Mouse (Mus musculus) lung, embryonic 14.5 days (tissue): Measurements from ENCODE around the gene Tmtc1. TPM values are rescaled to one million over a fixed set of nuclear protein-coding genes. Genes with fewer than 3 reads are reported as not detected.

Source experiments
- ATAC-seq: fragments of 200-750 bp; cut with Nextera tagmentation; 2 replicates; pipeline ENCODE4 v1.8.0; 2017; ENCODE audit warnings: mild to moderate bottlenecking, moderate TSS enrichment, moderate library complexity; ENCODE audit not compliant: insufficient read depth
- DNase-seq: peaks from one replicate; pipeline ENCODE4 v3.0.0-alpha.2; 2015
- H3K27ac ChIP-seq: fragments of 300-500 bp; sonication (generic); 2 replicates; pipeline ENCODE4 v1.5.1; 2014; ENCODE audit warnings: low read depth, mild to moderate bottlenecking, moderate library complexity
- H3K27me3 ChIP-seq: fragments of 300-500 bp; sonication (generic); 2 replicates; pipeline ENCODE4 v1.6.1; 2014; ENCODE audit warnings: low read length, control low read depth; ENCODE audit not compliant: insufficient read depth
- H3K36me3 ChIP-seq: fragments of 300-500 bp; sonication (generic); 2 replicates; pipeline ENCODE4 v1.6.1; 2014; ENCODE audit warnings: control low read depth; ENCODE audit not compliant: insufficient read depth
- H3K4me1 ChIP-seq: fragments of 300-500 bp; sonication (generic); 2 replicates; pipeline ENCODE4 v1.6.1; 2014; ENCODE audit warnings: antibody characterized with exemption, control low read depth; ENCODE audit not compliant: insufficient read depth
- H3K4me2 ChIP-seq: fragments of 300-500 bp; sonication (generic); 2 replicates; pipeline ENCODE4 v1.6.1; 2014; ENCODE audit warnings: mild to moderate bottlenecking
- H3K4me3 ChIP-seq: fragments of 300-500 bp; sonication (generic); 2 replicates; pipeline ENCODE4 v1.5.1; 2014; ENCODE audit warnings: low read depth, low read length
- H3K9ac ChIP-seq: fragments of 300-500 bp; sonication (generic); 2 replicates; pipeline ENCODE4 v1.6.1; 2014
- H3K9me3 ChIP-seq: fragments of 300-500 bp; sonication (generic); 2 replicates; pipeline ENCODE4 v1.6.1; 2016; ENCODE audit warnings: low read depth, low read length, control low read depth
- CTCF ChIP-seq: IDR thresholded peaks from 2 replicates; pipeline ENCODE4 v1.5.1; 2016; ENCODE audit warnings: antibody characterized with exemption, low read depth
- WGBS: fragments of 180-500 bp; shearing (Covaris S2); extraction: QIAGEN DNeasy Blood & Tissue Kit; methylation state at CpG from one replicate; pipeline ENCODE4 v1.1.7; 2014; 5-methylcytosine and 5-hydroxymethylcytosine counted together
- polyA plus RNA-seq: library from polyadenylated mRNA; unstranded; fragments of >200 nt; fragmentation: Nextera tagmentation; extraction: Ambion mirVana; gene quantifications from 2 replicates; pipeline ENCODE4 v1.2.1, GENCODE M21; 2014

Tmtc1 gene
- polyA plus RNA-seq, 1 experiment from 2014 or later: 3.6 TPM

- no peak for TF ChIP-seq CTCF
- 47% methylated on average over 2 of the region's 2 CpGs for WGBS
These were observed 23.8 kb upstream of the Tmtc1 start for GRCm38 (mm10) chr6:148467924-148468389.

GRCm38 (mm10) chr6:148467170-148467921 is 23.2 kb upstream of the Tmtc1 start:
- H3K4me1 ChIP-seq: no peaks in the 10 kb centered on the region
- TF ChIP-seq CTCF: no peak
- no peaks in the 10 kb centered on the region for H3K27me3 ChIP-seq
- WGBS: 16% methylated on average over 3 of the region's 3 CpGs
- H3K9me3 ChIP-seq: no peaks in the 10 kb centered on the region
- no peaks in the 10 kb centered on the region for H3K36me3 ChIP-seq
- H3K27ac ChIP-seq: no peak overlapping the region
- H3K4me3 ChIP-seq: no peak overlapping the region
- DNase-seq (no peak), ATAC-seq (no peak)
- no peak overlapping the region for H3K9ac ChIP-seq
- no peak overlapping the region for H3K4me2 ChIP-seq

More at GRCm38 (mm10) chr6:148467924-148468389, 23.8 kb upstream of the Tmtc1 start:
- H3K27ac ChIP-seq: no peak overlapping the region
- H3K9ac ChIP-seq: no peak overlapping the region
- H3K36me3 ChIP-seq: no peaks in the 10 kb centered on the region
- no peaks in the 10 kb centered on the region for H3K4me1 ChIP-seq
- H3K9me3 ChIP-seq: no peaks in the 10 kb centered on the region
- no peaks in the 10 kb centered on the region for H3K27me3 ChIP-seq
- peak; percentile 44; the same call in 1 of the 2 replicates for ATAC-seq
- no peak overlapping the region for H3K4me2 ChIP-seq
- H3K4me3 ChIP-seq: no peak overlapping the region
- DNase-seq: no peak

- peaks cover 4% of the 10 kb centered on the region; the same call in 1 of the 2 replicates for H3K9me3 ChIP-seq
- H3K36me3 ChIP-seq: no peaks in the 10 kb centered on the region
- TF ChIP-seq CTCF: no peak
- no peak overlapping the region for H3K9ac ChIP-seq
- DNase-seq: peak; percentile 82
- 18% methylated on average over 3 of the region's 3 CpGs for WGBS
- ATAC-seq: peak; percentile 52; the same call in 1 of the 2 replicates
- H3K4me2 ChIP-seq: no peak overlapping the region
- H3K27ac ChIP-seq: no peak overlapping the region
- no peak overlapping the region for H3K4me3 ChIP-seq
- H3K27me3 ChIP-seq: no peaks in the 10 kb centered on the region
- 0 out of 2 replicates have a peak, but pooled peaks cover 3% of the 10 kb centered on the region for H3K4me1 ChIP-seq
These were observed 15.4 kb upstream of the Tmtc1 start for GRCm38 (mm10) chr6:148459636-148460035.

- Histone ChIP-seq H3K27me3 (no peaks in the 10 kb centered on the region), H3K4me2 (no peak overlapping the region), H3K9ac (no peak overlapping the region), H3K9me3 (peaks cover 4% of the 10 kb centered on the region; the same call in 1 of the 2 replicates), H3K27ac (no peak overlapping the region), H3K4me1 (0 out of 2 replicates have a peak, but pooled peaks cover 3% of the 10 kb centered on the region), H3K36me3 (no peaks in the 10 kb centered on the region), H3K4me3 (no peak overlapping the region)
- 66% methylated on average over 4 of the region's 4 CpGs for whole genome bisulfite sequencing
- DNase-seq (no peak), ATAC-seq (no peak)
- peak; percentile 36; the same call in 1 of the 2 replicates for TF ChIP-seq CTCF
These were observed 11.3 kb upstream of the Tmtc1 start for GRCm38 (mm10) chr6:148455470-148455869.

- Histone ChIP-seq H3K36me3 (no peaks in the 10 kb centered on the region), H3K27me3 (no peaks in the 10 kb centered on the region), H3K4me3 (no peak overlapping the region), H3K9ac (no peak overlapping the region), H3K4me2 (no peak overlapping the region), H3K27ac (no peak overlapping the region), H3K9me3 (peaks cover 4% of the 10 kb centered on the region; the same call in 1 of the 2 replicates), H3K4me1 (0 out of 2 replicates have a peak, but pooled peaks cover 3% of the 10 kb centered on the region)
- no peak for DNase-seq
- WGBS: 67% methylated on average over 2 of the region's 2 CpGs
- no peak for ATAC-seq
- no peak for TF ChIP-seq CTCF
These were observed 10.6 kb upstream of the Tmtc1 start for GRCm38 (mm10) chr6:148454740-148455139.

- Histone ChIP-seq H3K4me3 (no peak overlapping the region), H3K9ac (no peak overlapping the region), H3K27ac (no peak overlapping the region), H3K36me3 (no peaks in the 10 kb centered on the region), H3K4me2 (no peak overlapping the region), H3K9me3 (no peaks in the 10 kb centered on the region), H3K27me3 (peaks cover 24% of the 10 kb centered on the region; the same call in 1 of the 2 replicates), H3K4me1 (no peaks in the 10 kb centered on the region)
- DNase-seq (no peak), ATAC-seq (no peak)
- TF ChIP-seq CTCF: no peak
- WGBS: 67% methylated on average over 3 of the region's 3 CpGs
These were observed 4.0 kb upstream of the Tmtc1 start for GRCm38 (mm10) chr6:148448151-148448550.

- no peak for TF ChIP-seq CTCF
- ATAC-seq (no peak), DNase-seq (no peak)
- peaks cover 39% of the 10 kb centered on the region for H3K27me3 ChIP-seq
- H3K4me1 ChIP-seq: no peaks in the 10 kb centered on the region
- no peak overlapping the region for H3K4me2 ChIP-seq
- 59% methylated on average over 3 of the region's 3 CpGs for WGBS
- no peaks in the 10 kb centered on the region for H3K9me3 ChIP-seq
- no peaks in the 10 kb centered on the region for H3K36me3 ChIP-seq
- no peak overlapping the region for H3K9ac ChIP-seq
- H3K4me3 ChIP-seq: no peak overlapping the region
- no peak overlapping the region for H3K27ac ChIP-seq
These were observed 1.9 kb upstream of the Tmtc1 start for GRCm38 (mm10) chr6:148446113-148446512.
